Mouse (Mus musculus): ENCODE measurements around the gene Naf1. TPM values are rescaled to one million over a fixed set of nuclear protein-coding genes. Genes with fewer than 3 reads are reported as not detected.

Gene Naf1
- total and polyA plus RNA-seq, 3 experiments: 11.1 to 39.6 TPM; not detected in 1

GRCm38 (mm10) chr8:66863761-66864160, 3.7 kb downstream of the Naf1 start:
- H3K4me3 ChIP-seq (ENCODE audit: control insufficient read depth in 1 of 2, insufficient read depth in 1 of 2, low read depth in 2 of 2, low read length in 2 of 2): no peak overlapping the region
- H3K9ac ChIP-seq (ENCODE audit: control insufficient read depth, low read depth, low read length, poor library complexity, severe bottlenecking): no peak overlapping the region
- H3K27me3 ChIP-seq (ENCODE audit: control insufficient read depth in 1 of 2, insufficient read depth in 2 of 2, low read length in 2 of 2): no peaks in the 10 kb centered on the region
- no peaks in the 10 kb centered on the region for H3K9me3 ChIP-seq (replicated peaks; ENCODE audit: insufficient read depth, low read length)
- H3K36me3 ChIP-seq (ENCODE audit: control insufficient read depth in 1 of 2, insufficient read depth in 2 of 2, low read length in 2 of 2): peaks cover 24 to 35% of the 10 kb centered on the region in 2 experiments
- DNase-seq (ENCODE audit: low read depth, low spot score): no peak
- no peak overlapping the region for H3K27ac ChIP-seq (ENCODE audit: control insufficient read depth, low read depth, low read length)
- H3K79me2 ChIP-seq (ENCODE audit: control insufficient read depth, insufficient read depth, low read length, poor library complexity): peaks cover 72% of the 10 kb centered on the region
- peaks cover 10 to 15% of the 10 kb centered on the region in 2 experiments; a peak in 3 of 4 replicates for H3K4me1 ChIP-seq (ENCODE audit: control insufficient read depth in 1 of 2, insufficient read depth in 2 of 2, low read length in 2 of 2)
- TF ChIP-seq GATA1 (IDR thresholded peaks at IDR 0.05; ENCODE audit: low read depth, low read length) (no peak), MYB (IDR thresholded peaks at IDR 0.05; ENCODE audit: low read depth, low read length) (no peak), HCFC1 (IDR thresholded peaks at IDR 0.05; ENCODE audit: low read depth, low read length) (no peak), BHLHE40 (IDR thresholded peaks at IDR 0.05; ENCODE audit: borderline replicate concordance, low read depth, low read length) (no peak), NRF1 (IDR thresholded peaks at IDR 0.05; ENCODE audit: insufficient read depth, low read depth, low read length, poor library complexity, severe bottlenecking) (no peak), MAFK (IDR thresholded peaks at IDR 0.05; ENCODE audit: borderline replicate concordance, low read depth, low read length) (no peak)

- Histone ChIP-seq H3K4me3 (ENCODE audit: control insufficient read depth in 1 of 2, insufficient read depth in 1 of 2, low read depth in 2 of 2, low read length in 2 of 2) (no peak overlapping the region), H3K36me3 (ENCODE audit: control insufficient read depth in 1 of 2, insufficient read depth in 2 of 2, low read length in 2 of 2) (peaks cover 25 to 33% of the 10 kb centered on the region in 2 experiments), H3K79me2 (ENCODE audit: control insufficient read depth, insufficient read depth, low read length, poor library complexity) (peaks cover 81% of the 10 kb centered on the region), H3K27ac (ENCODE audit: control insufficient read depth, low read depth, low read length) (no peak overlapping the region), H3K4me1 (ENCODE audit: control insufficient read depth in 1 of 2, insufficient read depth in 2 of 2, low read length in 2 of 2) (peaks cover 10 to 15% of the 10 kb centered on the region in 2 experiments; a peak in 3 of 4 replicates), H3K27me3 (ENCODE audit: control insufficient read depth in 1 of 2, insufficient read depth in 2 of 2, low read length in 2 of 2) (no peaks in the 10 kb centered on the region), H3K9ac (ENCODE audit: control insufficient read depth, low read depth, low read length, poor library complexity, severe bottlenecking) (no peak overlapping the region), H3K9me3 (replicated peaks; ENCODE audit: insufficient read depth, low read length) (no peaks in the 10 kb centered on the region)
- TF ChIP-seq E2F4 (IDR thresholded peaks at IDR 0.05; ENCODE audit: borderline replicate concordance, low read depth, low read length) (no peak), POLR2AphosphoS5 (IDR thresholded peaks at IDR 0.05; ENCODE audit: borderline replicate concordance, low read depth, low read length) (no peak), KAT2A (conservative IDR thresholded peaks at IDR 0.05; ENCODE audit: low read depth, low read length) (no peak), HCFC1 (IDR thresholded peaks at IDR 0.05; ENCODE audit: low read depth, low read length) (no peak), SIN3A (IDR thresholded peaks at IDR 0.05; ENCODE audit: low read length) (no peak), MYC (IDR thresholded peaks at IDR 0.05; ENCODE audit: low read depth, low read length) (no peak), ELF1 (IDR thresholded peaks at IDR 0.05; ENCODE audit: low read depth, low read length) (no peak), UBTF (IDR thresholded peaks at IDR 0.05; ENCODE audit: borderline replicate concordance, insufficient read depth, low read depth, low read length) (no peak), MEF2A (IDR thresholded peaks at IDR 0.05; ENCODE audit: extremely low read depth, insufficient replicate concordance, low read depth, low read length, poor library complexity, severe bottlenecking) (no peak), SMC3 (IDR thresholded peaks at IDR 0.05; ENCODE audit: low read depth, low read length) (no peak), GATA1 (IDR thresholded peaks at IDR 0.05; ENCODE audit: low read depth, low read length) (no peak), EP300 (IDR thresholded peaks at IDR 0.05; ENCODE audit: low read depth in 1 of 2, low read length in 2 of 2) (no peak), BHLHE40 (IDR thresholded peaks at IDR 0.05; ENCODE audit: borderline replicate concordance, low read depth, low read length) (no peak), NELFE (IDR thresholded peaks at IDR 0.05; ENCODE audit: low read depth, low read length) (no peak), MXI1 (IDR thresholded peaks at IDR 0.05; ENCODE audit: low read depth, low read length) (no peak), ZKSCAN1 (IDR thresholded peaks at IDR 0.05; ENCODE audit: low read depth, low read length) (no peak), TAL1 (IDR thresholded peaks at IDR 0.05; ENCODE audit: low read length) (no peak), MAZ (IDR thresholded peaks at IDR 0.05; ENCODE audit: low read depth, low read length) (no peak), CTCF (IDR thresholded peaks at IDR 0.05 in 2 of 3, conservative IDR thresholded peaks at IDR 0.05 in 1 of 3; ENCODE audit: control insufficient read depth in 1 of 3, insufficient read depth in 1 of 3, low read depth in 2 of 3, low read length in 3 of 3, poor library complexity in 1 of 3, severe bottlenecking in 1 of 3) (no peak), JUND (IDR thresholded peaks at IDR 0.05; ENCODE audit: low read depth, low read length) (no peak)
- no peak for DNase-seq (ENCODE audit: low read depth, low spot score)
These were observed 5.1 kb downstream of the Naf1 start for GRCm38 (mm10) chr8:66865120-66865519.
